Mouse (Mus musculus) embryonic facial prominence, embryonic 11.5 days (tissue): Measurements from ENCODE around the gene AC109138.7. TPM values are rescaled to one million over a fixed set of nuclear protein-coding genes. Genes with fewer than 3 reads are reported as not detected.

ENCODE experiments used
- ATAC-seq: fragments of 200-750 bp; cut with Nextera tagmentation; replicated peaks from 2 replicates; pipeline ENCODE4 v1.8.0; 2017; ENCODE audit warnings: low read depth; ENCODE audit not compliant: insufficient number of reproducible peaks, low FRiP score, low TSS enrichment
- DNase-seq: peaks from one replicate; pipeline ENCODE4 v3.0.0-alpha.2; 2015; ENCODE audit warnings: low spot score
- H3K27ac ChIP-seq: fragments of 300-500 bp; sonication (generic); replicated peaks from 2 replicates; pipeline ENCODE4 v1.5.1; 2014; ENCODE audit warnings: mild to moderate bottlenecking, low read depth, low read length, control low read depth
- H3K27me3 ChIP-seq: fragments of 300-500 bp; sonication (generic); 2 replicates; pipeline ENCODE4 v1.6.1; 2014; ENCODE audit warnings: mild to moderate bottlenecking, low read length, moderate library complexity, mixed read lengths; ENCODE audit not compliant: control insufficient read depth, insufficient read depth
- H3K36me3 ChIP-seq: fragments of 300-500 bp; sonication (generic); replicated peaks from 2 replicates; pipeline ENCODE4 v1.6.1; 2014; ENCODE audit warnings: low read depth, mild to moderate bottlenecking, low read length, moderate library complexity, mixed read lengths; ENCODE audit not compliant: control insufficient read depth, insufficient read depth
- H3K4me1 ChIP-seq: fragments of 300-500 bp; sonication (generic); 2 replicates; pipeline ENCODE4 v1.6.1; 2014; ENCODE audit warnings: low read length, mixed read lengths; ENCODE audit not compliant: control insufficient read depth, insufficient read depth
- H3K4me2 ChIP-seq: fragments of 300-500 bp; sonication (generic); 2 replicates; pipeline ENCODE4 v1.6.1; 2014; ENCODE audit warnings: low read depth, mild to moderate bottlenecking, control low read depth, low read length, moderate library complexity
- H3K4me3 ChIP-seq: fragments of 300-500 bp; sonication (generic); 2 replicates; pipeline ENCODE4 v1.5.1; 2014; ENCODE audit warnings: low read depth, low read length, control low read depth
- H3K9ac ChIP-seq: fragments of 300-500 bp; sonication (generic); replicated peaks from 2 replicates; pipeline ENCODE4 v1.6.1; 2014; ENCODE audit warnings: mild to moderate bottlenecking, control low read depth, low read length
- H3K9me3 ChIP-seq: fragments of 300-500 bp; sonication (generic); replicated peaks from 2 replicates; pipeline ENCODE4 v1.6.1; 2016; ENCODE audit warnings: mild to moderate bottlenecking, low read length, inconsistent platforms, mixed read lengths; ENCODE audit not compliant: control insufficient read depth
- WGBS: fragments of 180-500 bp; shearing (Covaris S2); extraction: QIAGEN DNeasy Blood & Tissue Kit; methylation state at CpG from one replicate; pipeline ENCODE4 v1.1.7; 2014; 5-methylcytosine and 5-hydroxymethylcytosine counted together
- polyA plus RNA-seq: library from polyadenylated mRNA; unstranded; fragments of >200 nt; fragmentation: Nextera tagmentation; extraction: Ambion mirVana; gene quantifications from 2 replicates; pipeline ENCODE4 v1.2.1, GENCODE M21; 2014

Gene AC109138.7
- polyA plus RNA-seq, 1 experiment from 2014 or later: not detected

GRCm38 (mm10) chr19:4226779-4227178, 12.6 kb downstream of the AC109138.7 start:
- DNase-seq (no peak), ATAC-seq (no peak)
- H3K4me2 ChIP-seq: no peak overlapping the region
- no peaks in the 10 kb centered on the region for H3K4me1 ChIP-seq
- H3K4me3 ChIP-seq: no peak overlapping the region
- WGBS: 86% methylated on average over 7 of the region's 7 CpGs
- no peak overlapping the region for H3K27ac ChIP-seq
- H3K36me3 ChIP-seq: no peaks in the 10 kb centered on the region
- 0 out of 2 replicates have a peak, but pooled peaks cover 2% of the 10 kb centered on the region for H3K27me3 ChIP-seq
- no peaks in the 10 kb centered on the region for H3K9me3 ChIP-seq
- no peak overlapping the region for H3K9ac ChIP-seq

GRCm38 (mm10) chr19:4227446-4227845, 13.3 kb downstream of the AC109138.7 start:
- Histone ChIP-seq H3K27ac (no peak overlapping the region), H3K36me3 (no peaks in the 10 kb centered on the region), H3K9me3 (no peaks in the 10 kb centered on the region), H3K4me3 (no peak overlapping the region), H3K9ac (no peak overlapping the region), H3K4me1 (no peaks in the 10 kb centered on the region), H3K27me3 (0 out of 2 replicates have a peak, but pooled peaks cover 2% of the 10 kb centered on the region), H3K4me2 (no peak overlapping the region)
- WGBS: 75% methylated on average over 5 of the region's 5 CpGs
- no peak for ATAC-seq
- DNase-seq: no peak

- Histone ChIP-seq H3K27ac (no peak overlapping the region), H3K9me3 (no peaks in the 10 kb centered on the region), H3K4me1 (no peaks in the 10 kb centered on the region), H3K4me3 (no peak overlapping the region), H3K36me3 (no peaks in the 10 kb centered on the region), H3K27me3 (0 out of 2 replicates have a peak, but pooled peaks cover 2% of the 10 kb centered on the region), H3K4me2 (no peak overlapping the region), H3K9ac (no peak overlapping the region)
- peak; percentile 91 for DNase-seq
- 0 out of 2 replicates have a peak, but pooled peaks have one; percentile 63 for ATAC-seq
- 26% methylated on average over 8 of the region's 8 CpGs for WGBS
Measured at GRCm38 (mm10) chr19:4227894-4228678, 13.9 kb downstream of the AC109138.7 start.

- WGBS: 80% methylated on average over 4 of the region's 4 CpGs
- no peaks in the 10 kb centered on the region for H3K4me1 ChIP-seq
- no peak overlapping the region for H3K4me3 ChIP-seq
- H3K36me3 ChIP-seq: no peaks in the 10 kb centered on the region
- no peaks in the 10 kb centered on the region for H3K9me3 ChIP-seq
- H3K27me3 ChIP-seq: 0 out of 2 replicates have a peak, but pooled peaks cover 2% of the 10 kb centered on the region
- H3K4me2 ChIP-seq: no peak overlapping the region
- no peak for ATAC-seq
- no peak for DNase-seq
- H3K27ac ChIP-seq: no peak overlapping the region
- H3K9ac ChIP-seq: no peak overlapping the region
Measured at GRCm38 (mm10) chr19:4228891-4229290, 14.7 kb downstream of the AC109138.7 start.

GRCm38 (mm10) chr19:4229451-4230076, 15.4 kb downstream of the AC109138.7 start:
- WGBS: 24% methylated on average over 9 of the region's 9 CpGs
- H3K27ac ChIP-seq: no peak overlapping the region
- no peak overlapping the region for H3K4me3 ChIP-seq
- H3K36me3 ChIP-seq: no peaks in the 10 kb centered on the region
- H3K4me2 ChIP-seq: no peak overlapping the region
- no peak for DNase-seq
- no peaks in the 10 kb centered on the region for H3K9me3 ChIP-seq
- 0 out of 2 replicates have a peak, but pooled peaks cover 2% of the 10 kb centered on the region for H3K27me3 ChIP-seq
- no peaks in the 10 kb centered on the region for H3K4me1 ChIP-seq
- H3K9ac ChIP-seq: no peak overlapping the region
- no peak for ATAC-seq

- Histone ChIP-seq H3K9me3 (no peaks in the 10 kb centered on the region), H3K9ac (no peak overlapping the region), H3K36me3 (no peaks in the 10 kb centered on the region), H3K4me1 (no peaks in the 10 kb centered on the region), H3K4me2 (no peak overlapping the region), H3K27me3 (0 out of 2 replicates have a peak, but pooled peaks cover 2% of the 10 kb centered on the region), H3K4me3 (no peak overlapping the region), H3K27ac (no peak overlapping the region)
- DNase-seq (no peak), ATAC-seq (no peak)
- WGBS: 81% methylated on average over 8 of the region's 8 CpGs
Measured at GRCm38 (mm10) chr19:4230415-4230814, 16.3 kb downstream of the AC109138.7 start.

- Histone ChIP-seq H3K4me2 (peak within 1 kb of the TSS; percentile 85), H3K27ac (peak within 1 kb of the TSS; percentile 17; the same call in 1 of the 2 replicates), H3K36me3 (no peaks in the 10 kb centered on the region), H3K27me3 (0 out of 2 replicates have a peak, but pooled peaks cover 2% of the 10 kb centered on the region), H3K9me3 (no peaks in the 10 kb centered on the region), H3K9ac (peak within 1 kb of the TSS; percentile 60), H3K4me3 (peak within 1 kb of the TSS; percentile 59), H3K4me1 (no peaks in the 10 kb centered on the region)
- 11% methylated on average over 26 of the region's 26 CpGs for WGBS
- ATAC-seq (peak; percentile 51), DNase-seq (peak; percentile 94)
Measured at GRCm38 (mm10) chr19:4231253-4232185, 17.4 kb downstream of the AC109138.7 start, which contains the start of gene Pold4. TSS of gene Pold4 (plus strand) at chr19:4231899.
